Comparison of ENCODE assay signal across 26 mouse cellular contexts in the genomic region with DNA sequence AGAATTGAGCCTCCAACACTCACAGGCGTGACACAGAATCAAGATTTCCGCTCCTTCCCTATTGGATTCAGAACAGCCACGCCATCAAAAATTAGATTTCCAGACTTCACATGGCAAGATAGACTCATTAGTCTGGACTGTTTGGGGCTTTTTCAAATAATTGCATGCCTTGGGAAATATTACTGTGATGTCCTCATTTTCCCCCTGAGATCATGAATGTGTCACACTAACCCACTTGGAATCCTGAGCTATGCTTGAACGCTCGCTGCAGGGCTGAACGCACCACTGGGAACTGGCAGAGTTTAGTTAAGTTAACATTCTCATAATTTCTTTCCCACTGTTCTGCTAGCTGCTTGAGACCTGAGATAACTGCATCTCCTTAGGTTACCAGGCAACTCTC.
DNase-seq lines count a peak whose midpoint lies in the region; ATAC-seq lines count a peak whose summit lies in the region.
"Had no signal": no experiment of that assay in that cellular context is flagged by ENCODE, and none has a peak within 500 bp of the region (broad histone marks: within the 10 kb centered on the region; RNA-seq: fewer than 3 reads in every experiment).

No protein-coding gene starts in this region.

- no peaks in the 10 kb centered on the region for H3K9me3 ChIP-seq in forebrain, embryonic 10.5 days
- H3K9me3 ChIP-seq in forebrain, embryonic 13.5 days (replicated peaks), result no peaks in the 10 kb centered on the region
- H3K9me3 ChIP-seq in hindbrain, embryonic 16.5 days (ENCODE audit: control insufficient read depth, low read length), result no peaks in the 10 kb centered on the region
- no peaks in the 10 kb centered on the region for H3K9me3 ChIP-seq in hindbrain, embryonic 13.5 days
- H3K9me3 ChIP-seq in limb, embryonic 13.5 days, result no peaks in the 10 kb centered on the region
- H3K9me3 ChIP-seq: embryonic facial prominence, embryonic 13.5 days; liver, embryonic 13.5 days; midbrain, embryonic 15.5 days; neural tube, embryonic 13.5 days had no signal

- H3K27ac ChIP-seq in forebrain, embryonic 10.5 days, result 0 out of 2 replicates have a peak overlapping the region, but pooled peaks have one; percentile 63
- H3K27ac ChIP-seq in forebrain, embryonic 13.5 days, result no peak overlapping the region
- H3K27ac ChIP-seq in hindbrain, embryonic 16.5 days (ENCODE audit: low read depth, low read length), result no peak overlapping the region
- no peak overlapping the region for H3K27ac ChIP-seq in hindbrain, embryonic 13.5 days
- H3K27ac ChIP-seq in limb, embryonic 13.5 days, result peak overlapping the region; percentile 22; the same call in 1 of the 2 replicates
- H3K27ac ChIP-seq: embryonic facial prominence, embryonic 13.5 days; layer of hippocampus, adult 2 months; liver, embryonic 13.5 days; midbrain, embryonic 15.5 days; neural tube, embryonic 13.5 days had no signal

- H3K9ac ChIP-seq in forebrain, embryonic 13.5 days, result no peak overlapping the region
- H3K9ac ChIP-seq in hindbrain, embryonic 16.5 days (ENCODE audit: low read depth, low read length), result no peak overlapping the region
- no peak overlapping the region for H3K9ac ChIP-seq in hindbrain, embryonic 13.5 days
- H3K9ac ChIP-seq in limb, embryonic 13.5 days, result no peak overlapping the region
- H3K9ac ChIP-seq: embryonic facial prominence, embryonic 13.5 days; forebrain, postnatal 0 days; liver, embryonic 13.5 days; midbrain, embryonic 15.5 days; neural tube, embryonic 13.5 days had no signal

- H3K4me3 ChIP-seq in forebrain, embryonic 10.5 days, result no peak overlapping the region
- no peak overlapping the region for H3K4me3 ChIP-seq in forebrain, embryonic 13.5 days
- H3K4me3 ChIP-seq in hindbrain, embryonic 16.5 days (ENCODE audit: low read length), result no peak overlapping the region
- H3K4me3 ChIP-seq in hindbrain, embryonic 13.5 days, result no peak overlapping the region
- H3K4me3 ChIP-seq in limb, embryonic 13.5 days, result no peak overlapping the region
- H3K4me3 ChIP-seq: embryonic facial prominence, embryonic 13.5 days; layer of hippocampus, adult 2 months; liver, embryonic 13.5 days; midbrain, embryonic 15.5 days; myocyte; neural tube, embryonic 13.5 days had no signal

- DNase-seq in forebrain, embryonic 10.5 days (ENCODE audit: extremely low spot score, low spot score), result no peak
- peak; percentile 22 for DNase-seq in lung, postnatal 10 days
- DNase-seq in lung, postnatal 4 days, result no peak
- no peak for DNase-seq in cerebellum, adult 11 months
- DNase-seq: adrenal gland, adult 2 months; cerebellum, adult 11-12 months; cerebellum, postnatal 14 days; forebrain, postnatal 0 days; gastrocnemius, postnatal 25 days; heart, adult 18-20 months; kidney, postnatal 14 days; liver, embryonic 13.5 days; lung, adult 2 months; retina, postnatal 1 day; right cerebral cortex, postnatal 25 days; spleen, adult 18-20 months had no signal

- H3K4me1 ChIP-seq in forebrain, embryonic 10.5 days, result peaks cover 55% of the 10 kb centered on the region
- H3K4me1 ChIP-seq in forebrain, embryonic 13.5 days, result peaks cover 31% of the 10 kb centered on the region
- peaks cover 17% of the 10 kb centered on the region for H3K4me1 ChIP-seq in hindbrain, embryonic 16.5 days (ENCODE audit: control insufficient read depth, insufficient read depth, low read depth, low read length)
- peaks cover 34% of the 10 kb centered on the region for H3K4me1 ChIP-seq in hindbrain, embryonic 13.5 days (replicated peaks)
- peaks cover 32% of the 10 kb centered on the region for H3K4me1 ChIP-seq in limb, embryonic 13.5 days

- no peak for ATAC-seq in forebrain, embryonic 13.5 days
- ATAC-seq in hindbrain, embryonic 16.5 days, result 0 out of 2 replicates have a peak, but pooled peaks have one; percentile 27
- ATAC-seq in hindbrain, embryonic 13.5 days (ENCODE audit: low FRiP score), result no peak
- ATAC-seq in limb, embryonic 13.5 days (ENCODE audit: low FRiP score, low read depth), result no peak
- ATAC-seq: forebrain, postnatal 0 days; intestine, postnatal 0 days; midbrain, embryonic 15.5 days had no signal

- WGBS in forebrain, embryonic 10.5 days, result 88% methylated on average over 6 of the region's 6 CpGs
- WGBS in forebrain, embryonic 13.5 days, result 86% methylated on average over 6 of the region's 6 CpGs
- WGBS in hindbrain, embryonic 16.5 days, result 66% methylated on average over 6 of the region's 6 CpGs
- 72% methylated on average over 6 of the region's 6 CpGs for WGBS in hindbrain, embryonic 13.5 days
- WGBS in limb, embryonic 13.5 days, result 70% methylated on average over 6 of the region's 6 CpGs

- H3K4me2 ChIP-seq in forebrain, embryonic 13.5 days, result no peak overlapping the region
- no peak overlapping the region for H3K4me2 ChIP-seq in hindbrain, embryonic 16.5 days (ENCODE audit: low read length)
- H3K4me2 ChIP-seq in hindbrain, embryonic 13.5 days, result no peak overlapping the region
- H3K4me2 ChIP-seq in limb, embryonic 13.5 days (replicated peaks), result no peak overlapping the region
- H3K4me2 ChIP-seq: embryonic facial prominence, embryonic 13.5 days; liver, embryonic 13.5 days; midbrain, embryonic 15.5 days; neural tube, embryonic 13.5 days had no signal

- H3K27me3 ChIP-seq in forebrain, embryonic 10.5 days (ENCODE audit: poor library complexity, severe bottlenecking), result peaks cover 28% of the 10 kb centered on the region
- no peaks in the 10 kb centered on the region for H3K27me3 ChIP-seq in forebrain, embryonic 13.5 days
- no peaks in the 10 kb centered on the region for H3K27me3 ChIP-seq in hindbrain, embryonic 16.5 days (replicated peaks; ENCODE audit: control insufficient read depth, insufficient read depth, low read length)
- peaks cover 13% of the 10 kb centered on the region for H3K27me3 ChIP-seq in hindbrain, embryonic 13.5 days
- peaks cover 23% of the 10 kb centered on the region for H3K27me3 ChIP-seq in limb, embryonic 13.5 days
- H3K27me3 ChIP-seq: midbrain, embryonic 15.5 days; neural tube, embryonic 13.5 days had no signal

- H3K36me3 ChIP-seq in forebrain, embryonic 10.5 days (replicated peaks), result no peaks in the 10 kb centered on the region
- no peaks in the 10 kb centered on the region for H3K36me3 ChIP-seq in forebrain, embryonic 13.5 days (ENCODE audit: poor library complexity, severe bottlenecking)
- H3K36me3 ChIP-seq in hindbrain, embryonic 16.5 days (ENCODE audit: control insufficient read depth, insufficient read depth, low read length), result no peaks in the 10 kb centered on the region
- no peaks in the 10 kb centered on the region for H3K36me3 ChIP-seq in hindbrain, embryonic 13.5 days
- no peaks in the 10 kb centered on the region for H3K36me3 ChIP-seq in limb, embryonic 13.5 days
- H3K36me3 ChIP-seq: embryonic facial prominence, embryonic 13.5 days; liver, embryonic 13.5 days; midbrain, embryonic 15.5 days; neural tube, embryonic 13.5 days had no signal

Comparison
In these comparisons a context has a peak if more than half of its experiments do, and no peak if none do; other contexts are left out.
1. H3K27ac ChIP-seq: peak in forebrain, embryonic 10.5 days (single experiment) and limb, embryonic 13.5 days (single experiment); none in forebrain, embryonic 13.5 days (single experiment), hindbrain, embryonic 16.5 days (single experiment) and hindbrain, embryonic 13.5 days (single experiment).